Mouse (Mus musculus) spleen, adult 2 months (tissue): Measurements from ENCODE around the gene Arhgef40. TPM values are rescaled to one million over a fixed set of nuclear protein-coding genes. Genes with fewer than 3 reads are reported as not detected.
"Not testable (repeated sequence)": the region's sequence is repeated elsewhere in the genome, so short reads cannot be mapped to it uniquely, and the experiment has no call there.

Experiments
- DNase-seq, 2 experiments: peaks; one replicate each; pipeline versions ENCODE4 v3.0.0 to v3.0.0-alpha.2; 2012 to 2021; ENCODE audit warnings: low spot score in 2 of 2, low read depth in 1 of 2
- H3K27ac ChIP-seq: fragments of 200-500 bp; 2 replicates; pipeline ENCODE4 v1.5.1; 2012; ENCODE audit warnings: low read length, inconsistent platforms; ENCODE audit not compliant: insufficient read depth
- H3K27me3 ChIP-seq: fragments of 200-500 bp; 2 replicates; pipeline ENCODE4 v1.6.1; 2012; ENCODE audit warnings: mild to moderate bottlenecking, moderate library complexity, low read length, inconsistent platforms; ENCODE audit not compliant: control insufficient read depth, insufficient read depth
- H3K36me3 ChIP-seq: fragments of 200-500 bp; 2 replicates; pipeline ENCODE4 v1.6.1; 2012; ENCODE audit warnings: mild to moderate bottlenecking, low read length, inconsistent platforms; ENCODE audit not compliant: control insufficient read depth, insufficient read depth
- H3K4me1 ChIP-seq: fragments of 200-500 bp; 2 replicates; pipeline ENCODE4 v1.6.1; 2011; ENCODE audit warnings: inconsistent platforms; ENCODE audit not compliant: control insufficient read depth, insufficient read depth, insufficient read length
- H3K4me3 ChIP-seq: fragments of 200-500 bp; 2 replicates; pipeline ENCODE4 v1.5.1; 2011; ENCODE audit warnings: mild to moderate bottlenecking, inconsistent platforms; ENCODE audit not compliant: insufficient read depth, insufficient read length; ENCODE audit errors: extremely low read depth
- CTCF ChIP-seq: fragments of 200-500 bp; IDR thresholded peaks from 2 replicates; pipeline ENCODE4 v1.5.1; 2011; ENCODE audit warnings: mild to moderate bottlenecking, inconsistent platforms; ENCODE audit not compliant: insufficient read depth, insufficient read length, insufficient replicate concordance; ENCODE audit errors: extremely low read depth
- POLR2A ChIP-seq: fragments of 200-500 bp; IDR thresholded peaks from 2 replicates; pipeline ENCODE4 v1.6.1; 2011; ENCODE audit warnings: low read depth, low read length, inconsistent platforms
- WGBS: fragments of 180-500 bp; shearing (Covaris S2); methylation state at CpG from one replicate; pipeline ENCODE4 v1.1.7; 2018; 5-methylcytosine and 5-hydroxymethylcytosine counted together
- polyA plus RNA-seq: library from polyadenylated mRNA; depleted of rRNA; stranded (reverse); fragments of >200 nt; gene quantifications from 2 replicates; pipeline ENCODE4 v1.2.3, GENCODE M21; 2012

Gene Arhgef40
- polyA plus RNA-seq, 1 experiment: 19.3 TPM

GRCm38 (mm10) chr14:52022709-52023459 is 38.4 kb downstream of the Arhgef40 start:
- TF ChIP-seq CTCF (peak; percentile 84; the same call in 1 of the 2 replicates), POLR2A (no peak; the same call in 1 of the 2 replicates)
- Histone ChIP-seq H3K36me3 (no peaks in the 10 kb centered on the region), H3K27ac (peak overlapping the region; percentile 74), H3K27me3 (no peaks in the 10 kb centered on the region), H3K4me3 (0 out of 2 replicates have a peak overlapping the region, but pooled peaks have one; percentile 15), H3K4me1 (peaks cover 11% of the 10 kb centered on the region; the same call in 1 of the 2 replicates)
- 9% methylated on average over 23 of the region's 23 CpGs for WGBS
- peak; percentile 79 to 86 for DNase-seq

GRCm38 (mm10) chr14:52024133-52024532 is 39.6 kb downstream of the Arhgef40 start:
- no peak for TF ChIP-seq CTCF
- no peak for TF ChIP-seq POLR2A
- WGBS: 79% methylated on average over 2 of the region's 2 CpGs
- peaks cover 9% of the 10 kb centered on the region; the same call in 1 of the 2 replicates for H3K4me1 ChIP-seq
- no peak overlapping the region for H3K27ac ChIP-seq
- no peaks in the 10 kb centered on the region for H3K36me3 ChIP-seq
- no peak for DNase-seq
- no peak overlapping the region for H3K4me3 ChIP-seq
- H3K27me3 ChIP-seq: no peaks in the 10 kb centered on the region

GRCm38 (mm10) chr14:52026342-52026741 is 41.8 kb downstream of the Arhgef40 start:
- 86% methylated on average over 4 of the region's 4 CpGs for WGBS
- H3K4me3 ChIP-seq: no peak overlapping the region
- no peak for TF ChIP-seq POLR2A
- no peak for TF ChIP-seq CTCF
- H3K27ac ChIP-seq: no peak overlapping the region
- H3K4me1 ChIP-seq: peaks cover 8% of the 10 kb centered on the region; the same call in 1 of the 2 replicates
- no peaks in the 10 kb centered on the region for H3K27me3 ChIP-seq
- no peaks in the 10 kb centered on the region for H3K36me3 ChIP-seq
- no peak for DNase-seq

GRCm38 (mm10) chr14:52035926-52036325 is 51.4 kb downstream of the Arhgef40 start:
- 95% methylated on average over 6 of the region's 6 CpGs for WGBS

GRCm38 (mm10) chr14:52039332-52039731 is 54.8 kb downstream of the Arhgef40 start:
- H3K4me3 ChIP-seq: no peak overlapping the region
- H3K4me1 ChIP-seq: no peaks in the 10 kb centered on the region
- no peak overlapping the region for H3K27ac ChIP-seq
- DNase-seq: no peak
- TF ChIP-seq POLR2A (no peak), CTCF (no peak)
- H3K27me3 ChIP-seq: no peaks in the 10 kb centered on the region
- WGBS: 83% methylated on average over 5 of the region's 5 CpGs
- no peaks in the 10 kb centered on the region for H3K36me3 ChIP-seq

More at GRCm38 (mm10) chr14:52035926-52036325, 51.4 kb downstream of the Arhgef40 start:
- Histone ChIP-seq H3K27me3 (no peaks in the 10 kb centered on the region), H3K4me3 (no peak overlapping the region), H3K4me1 (no peaks in the 10 kb centered on the region), H3K27ac (no peak overlapping the region), H3K36me3 (no peaks in the 10 kb centered on the region)
- TF ChIP-seq POLR2A (no peak), CTCF (no peak)
- no peak for DNase-seq

GRCm38 (mm10) chr14:52042359-52042758 is 57.8 kb downstream of the Arhgef40 start, which contains the start of gene Olfr221:
Olfr221 (minus strand) TSS chr14:52042459.
- H3K4me1 ChIP-seq, H3K4me3 ChIP-seq, DNase-seq, H3K27me3 ChIP-seq, H3K36me3 ChIP-seq, H3K27ac ChIP-seq: not testable (repeated sequence)
- WGBS: 13% methylated on average over 3 of the region's 3 CpGs

GRCm38 (mm10) chr14:52043446-52043845 is 58.9 kb downstream of the Arhgef40 start:
- no peak for DNase-seq
- H3K27me3 ChIP-seq: no peaks in the 10 kb centered on the region
- no peak overlapping the region for H3K27ac ChIP-seq
- 77% methylated on average over 6 of the region's 6 CpGs for WGBS
- H3K4me1 ChIP-seq: no peaks in the 10 kb centered on the region
- no peaks in the 10 kb centered on the region for H3K36me3 ChIP-seq
- H3K4me3 ChIP-seq: no peak overlapping the region
- TF ChIP-seq POLR2A (no peak), CTCF (no peak)
